Mouse (Mus musculus) hindbrain, embryonic 16.5 days (tissue): ENCODE measurements around the gene Hs3st3a1. TPM values are rescaled to one million over a fixed set of nuclear protein-coding genes. Genes with fewer than 3 reads are reported as not detected.

Experiments used
- ATAC-seq: fragments of 200-750 bp; cut with Nextera tagmentation; 2 replicates; pipeline ENCODE4 v1.8.0; 2017; ENCODE audit warnings: moderate TSS enrichment, moderate library complexity
- H3K27ac ChIP-seq: fragments of 300-500 bp; sonication (generic); 2 replicates; pipeline ENCODE4 v1.5.1; 2014; ENCODE audit warnings: low read depth, mild to moderate bottlenecking, control low read depth, low read length, moderate library complexity
- H3K27me3 ChIP-seq: fragments of 300-500 bp; sonication (generic); replicated peaks from 2 replicates; pipeline ENCODE4 v1.6.1; 2014; ENCODE audit warnings: low read length; ENCODE audit not compliant: control insufficient read depth, insufficient read depth
- H3K36me3 ChIP-seq: fragments of 300-500 bp; sonication (generic); 2 replicates; pipeline ENCODE4 v1.6.1; 2014; ENCODE audit warnings: mild to moderate bottlenecking, low read length, moderate library complexity, mixed read lengths; ENCODE audit not compliant: control insufficient read depth, insufficient read depth
- H3K4me1 ChIP-seq: fragments of 300-500 bp; sonication (generic); 2 replicates; pipeline ENCODE4 v1.6.1; 2014; ENCODE audit warnings: low read depth, low read length; ENCODE audit not compliant: control insufficient read depth, insufficient read depth
- H3K4me2 ChIP-seq: fragments of 300-500 bp; sonication (generic); 2 replicates; pipeline ENCODE4 v1.6.1; 2014; ENCODE audit warnings: mild to moderate bottlenecking, low read length, control low read depth, moderate library complexity
- H3K4me3 ChIP-seq: fragments of 300-500 bp; sonication (generic); 2 replicates; pipeline ENCODE4 v1.5.1; 2014; ENCODE audit warnings: mild to moderate bottlenecking, low read length, control low read depth, moderate library complexity
- H3K9ac ChIP-seq: fragments of 300-500 bp; sonication (generic); 2 replicates; pipeline ENCODE4 v1.6.1; 2014; ENCODE audit warnings: low read depth, mild to moderate bottlenecking, control low read depth, low read length, moderate library complexity
- H3K9me3 ChIP-seq: fragments of 300-500 bp; sonication (generic); 2 replicates; pipeline ENCODE4 v1.6.1; 2014; ENCODE audit warnings: mild to moderate bottlenecking, low read length, moderate library complexity; ENCODE audit not compliant: control insufficient read depth
- WGBS: fragments of 180-500 bp; shearing (Covaris S2); extraction: QIAGEN DNeasy Blood & Tissue Kit; methylation state at CpG from one replicate; pipeline ENCODE4 v1.1.7; 2014; 5-methylcytosine and 5-hydroxymethylcytosine counted together
- polyA plus RNA-seq: library from polyadenylated mRNA; unstranded; fragments of >200 nt; fragmentation: Nextera tagmentation; extraction: Ambion mirVana; gene quantifications from 2 replicates; pipeline ENCODE4 v1.2.1, GENCODE M21; 2015

Gene Hs3st3a1
- polyA plus RNA-seq, 1 experiment from 2014 or later, result 0.98 TPM

DNA sequence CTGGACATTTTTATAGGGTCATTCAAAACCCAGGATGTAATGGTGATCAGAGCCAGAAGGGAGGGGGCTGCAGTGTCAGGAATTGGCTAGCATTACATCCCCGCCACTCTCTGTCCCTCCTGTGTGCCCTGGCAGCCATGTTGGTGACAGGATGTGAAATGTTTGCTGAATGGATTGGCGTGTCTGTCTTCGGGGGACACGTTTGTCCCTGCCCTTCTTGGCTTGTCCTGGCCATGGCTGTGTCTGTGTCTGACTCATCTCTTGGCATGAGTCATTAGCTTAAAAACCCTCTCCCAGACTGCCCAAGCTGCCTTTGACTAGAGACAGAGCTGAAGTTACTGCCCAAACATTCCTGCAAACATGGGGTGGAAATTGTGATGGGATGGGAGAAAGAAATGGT lies 33.6 kb downstream of the Hs3st3a1 start:
- Histone ChIP-seq H3K4me3 (no peak overlapping the region), H3K9ac (no peak overlapping the region), H3K27ac (no peak overlapping the region), H3K27me3 (no peaks in the 10 kb centered on the region), H3K4me1 (no peaks in the 10 kb centered on the region), H3K9me3 (no peaks in the 10 kb centered on the region), H3K4me2 (no peak overlapping the region), H3K36me3 (no peaks in the 10 kb centered on the region)
- WGBS, result 70% methylated on average over 4 of the region's 4 CpGs
- no peak for ATAC-seq

DNA sequence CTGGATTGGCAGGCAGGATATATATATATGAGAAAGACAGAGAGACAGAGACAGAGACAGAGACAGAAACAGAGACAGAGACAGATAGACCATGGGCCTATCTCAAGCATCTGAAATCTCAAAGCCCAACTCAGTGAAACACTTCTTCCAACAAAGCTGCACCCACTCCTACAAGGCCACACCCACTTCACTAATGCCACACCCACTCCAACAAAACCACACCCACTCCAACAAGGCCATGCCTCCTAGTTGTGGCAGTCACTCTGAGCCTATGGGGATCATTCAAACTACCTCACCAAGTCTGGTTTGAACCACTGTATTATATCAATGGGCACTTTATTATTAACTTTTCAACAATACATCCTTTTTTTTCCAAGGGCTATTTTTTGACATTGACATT lies 35.6 kb downstream of the Hs3st3a1 start:
- ATAC-seq, result no peak
- no peaks in the 10 kb centered on the region for H3K9me3 ChIP-seq
- no peak overlapping the region for H3K4me3 ChIP-seq
- H3K4me1 ChIP-seq, result no peaks in the 10 kb centered on the region
- no peak overlapping the region for H3K9ac ChIP-seq
- H3K4me2 ChIP-seq, result no peak overlapping the region
- no peaks in the 10 kb centered on the region for H3K27me3 ChIP-seq
- no peaks in the 10 kb centered on the region for H3K36me3 ChIP-seq
- H3K27ac ChIP-seq, result no peak overlapping the region

DNA sequence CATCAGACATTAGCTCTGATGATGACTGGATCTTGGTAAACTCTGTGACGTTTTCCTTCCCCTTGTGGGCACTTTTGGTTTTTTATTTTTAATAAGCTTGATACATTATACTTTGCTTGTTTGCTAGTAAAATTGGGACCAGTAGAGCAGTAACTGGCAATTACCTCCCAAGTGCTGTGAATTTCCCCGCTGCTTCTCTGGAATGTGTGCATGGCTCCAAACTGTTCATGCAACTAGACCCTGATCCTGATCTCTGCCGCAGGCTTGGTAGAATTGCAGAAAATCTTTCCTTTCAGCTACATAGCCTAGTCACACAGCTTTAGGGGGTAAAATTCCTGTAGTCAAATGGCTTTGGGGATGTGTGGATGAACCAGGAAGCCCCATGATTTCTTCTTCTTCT lies 38.5 kb downstream of the Hs3st3a1 start:
- no peak for ATAC-seq

DNA sequence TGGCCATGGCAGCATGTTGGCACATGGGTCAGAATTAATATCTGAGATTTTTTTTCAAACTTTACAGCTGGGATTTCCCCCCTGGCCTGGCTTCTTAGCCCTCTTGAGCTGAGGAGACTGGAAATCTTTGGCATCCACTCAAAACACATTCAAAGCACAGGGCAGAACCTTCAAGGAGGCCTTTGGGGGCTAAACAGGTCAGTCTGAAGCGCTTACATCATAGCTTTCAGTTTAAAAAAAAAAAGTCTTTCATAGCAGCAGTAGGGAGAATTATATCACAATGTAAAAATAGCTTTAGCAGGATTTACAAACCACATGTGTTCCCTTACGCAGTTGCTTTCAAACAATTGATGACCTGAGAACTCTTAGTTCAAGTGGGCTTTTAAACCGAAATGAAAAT lies 46.3 kb downstream of the Hs3st3a1 start:
- Histone ChIP-seq H3K36me3 (no peaks in the 10 kb centered on the region), H3K9ac (no peak overlapping the region), H3K27ac (no peak overlapping the region), H3K4me2 (no peak overlapping the region), H3K4me3 (no peak overlapping the region), H3K27me3 (no peaks in the 10 kb centered on the region), H3K4me1 (no peaks in the 10 kb centered on the region), H3K9me3 (no peaks in the 10 kb centered on the region)
- ATAC-seq, result no peak
- 89% methylated on average over 3 of the region's 3 CpGs for WGBS

More for the DNA sequence above, 38.5 kb downstream of the Hs3st3a1 start:
- Histone ChIP-seq H3K4me3 (no peak overlapping the region), H3K4me1 (no peaks in the 10 kb centered on the region), H3K9ac (no peak overlapping the region), H3K27me3 (no peaks in the 10 kb centered on the region), H3K9me3 (no peaks in the 10 kb centered on the region), H3K27ac (no peak overlapping the region), H3K36me3 (no peaks in the 10 kb centered on the region), H3K4me2 (no peak overlapping the region)
- 77% methylated on average over 3 of the region's 3 CpGs for WGBS

DNA sequence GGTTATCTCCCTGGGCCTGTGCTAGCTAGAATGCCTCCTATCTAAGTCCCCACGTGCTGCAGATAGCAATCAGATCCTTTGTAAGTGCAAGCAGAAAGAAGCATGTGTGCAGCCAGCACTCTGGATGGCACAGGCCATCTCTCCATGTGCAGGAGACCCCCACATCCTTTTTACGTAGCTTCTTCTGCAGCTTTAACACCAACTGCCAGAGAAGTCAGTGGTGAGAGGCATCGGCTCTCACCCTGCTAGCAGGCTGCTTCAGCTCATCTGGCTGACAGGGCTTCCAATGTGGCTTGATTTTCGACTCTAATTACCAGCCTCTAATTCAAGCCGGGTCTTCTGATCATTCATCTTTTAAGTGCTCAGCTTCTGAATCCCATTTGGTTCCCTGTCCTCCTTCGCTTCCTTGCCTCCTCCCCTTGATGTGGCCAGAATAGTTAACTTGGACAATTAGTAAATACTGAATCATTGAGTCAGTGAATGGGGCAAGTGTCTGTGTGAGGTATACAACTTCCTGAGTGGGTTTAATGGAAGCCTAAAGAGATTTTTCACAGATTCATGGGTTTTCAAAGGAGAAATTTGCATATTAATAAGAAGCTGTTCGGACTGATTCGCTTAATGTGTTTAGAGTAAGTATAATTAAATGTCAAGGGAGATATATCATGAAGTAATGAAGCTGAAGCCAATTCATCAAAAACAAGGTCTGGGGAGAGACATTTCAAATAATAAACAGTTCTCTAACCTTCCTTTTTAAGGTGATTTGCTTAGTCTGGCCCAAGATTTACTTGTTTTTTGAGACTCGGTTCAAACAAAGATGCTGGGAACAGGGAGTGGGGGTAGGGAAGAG lies 54.7 kb downstream of the Hs3st3a1 start:
- H3K4me2 ChIP-seq, result no peak overlapping the region
- 26% methylated on average over 9 of the region's 9 CpGs for WGBS
- peak; percentile 87 for ATAC-seq
- peak overlapping the region; percentile 53 for H3K27ac ChIP-seq
- no peaks in the 10 kb centered on the region for H3K27me3 ChIP-seq
- no peak overlapping the region for H3K4me3 ChIP-seq
- H3K9ac ChIP-seq, result no peak overlapping the region
- peaks cover 3% of the 10 kb centered on the region for H3K4me1 ChIP-seq
- H3K36me3 ChIP-seq, result no peaks in the 10 kb centered on the region
- H3K9me3 ChIP-seq, result no peaks in the 10 kb centered on the region

DNA sequence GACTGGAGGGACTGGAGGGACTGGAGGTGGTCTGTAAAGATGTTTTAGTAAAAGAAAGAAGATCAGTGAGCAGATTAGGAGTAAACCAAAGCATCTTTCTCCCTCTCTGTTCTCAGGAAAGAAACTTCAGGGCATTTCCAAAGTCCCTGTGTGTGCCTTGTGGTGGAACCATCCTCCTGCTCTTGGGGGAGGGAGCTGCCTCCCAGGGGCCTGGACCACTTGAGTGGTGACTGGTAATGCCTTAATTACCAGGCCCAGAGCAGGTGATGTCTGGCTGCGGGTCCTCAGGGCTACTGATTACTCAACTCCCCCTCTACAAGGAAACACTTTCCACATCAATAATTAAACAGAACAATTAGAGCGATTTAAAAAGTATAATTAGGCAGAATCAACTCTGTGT lies 59.3 kb downstream of the Hs3st3a1 start:
- no peak for ATAC-seq
- H3K27ac ChIP-seq, result no peak overlapping the region
- 57% methylated on average over 2 of the region's 2 CpGs for WGBS

DNA sequence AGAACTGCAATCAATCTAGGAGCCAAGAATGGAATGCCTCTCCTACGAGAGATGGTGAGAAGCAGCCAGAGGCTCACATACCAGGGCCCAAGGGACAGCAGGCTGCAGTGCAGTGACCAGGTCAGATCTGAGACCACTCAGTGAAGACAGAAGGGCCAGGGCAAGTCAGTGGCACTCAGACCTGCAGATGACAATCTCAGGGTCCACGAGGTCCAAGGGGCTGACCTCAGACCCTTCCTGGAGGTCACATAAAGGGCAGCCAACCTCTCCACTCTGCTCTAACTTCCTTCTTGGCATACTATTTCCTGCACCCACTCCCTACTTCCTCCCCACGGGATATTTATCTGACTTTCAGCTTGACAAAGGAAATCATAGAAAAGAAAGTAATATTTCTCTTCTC lies 60.8 kb downstream of the Hs3st3a1 start:
- WGBS, result 44% methylated on average over 3 of the region's 3 CpGs
- ATAC-seq, result no peak
- Histone ChIP-seq H3K4me1 (no peaks in the 10 kb centered on the region), H3K27me3 (no peaks in the 10 kb centered on the region), H3K4me3 (no peak overlapping the region), H3K27ac (no peak overlapping the region), H3K36me3 (no peaks in the 10 kb centered on the region), H3K9ac (no peak overlapping the region), H3K4me2 (no peak overlapping the region), H3K9me3 (no peaks in the 10 kb centered on the region)

More for the DNA sequence above, 59.3 kb downstream of the Hs3st3a1 start:
- no peak overlapping the region for H3K9ac ChIP-seq
- H3K4me3 ChIP-seq, result no peak overlapping the region
- no peaks in the 10 kb centered on the region for H3K27me3 ChIP-seq
- peaks cover under 1% of the 10 kb centered on the region; the same call in 1 of the 2 replicates for H3K4me1 ChIP-seq
- no peaks in the 10 kb centered on the region for H3K9me3 ChIP-seq
- no peak overlapping the region for H3K4me2 ChIP-seq
- no peaks in the 10 kb centered on the region for H3K36me3 ChIP-seq

DNA sequence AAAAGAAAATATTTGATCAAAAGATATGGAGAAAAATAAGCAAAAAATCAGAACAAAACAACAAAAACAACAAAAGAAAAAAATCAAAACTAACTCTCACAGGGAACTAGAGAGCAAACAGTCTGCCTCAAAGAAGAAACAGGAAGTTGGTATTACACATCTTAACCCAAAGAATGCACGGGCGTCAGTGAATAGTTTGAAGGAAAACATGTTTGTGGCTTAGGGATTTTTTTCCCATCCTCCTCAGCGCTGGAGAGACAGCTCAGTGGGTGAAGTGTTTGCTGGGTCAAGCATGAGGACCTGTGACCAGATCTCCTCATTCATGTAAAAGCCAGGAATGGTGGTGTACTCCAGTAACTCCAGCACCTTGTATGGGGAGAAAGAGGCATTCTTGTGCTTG lies 61.5 kb downstream of the Hs3st3a1 start:
- Histone ChIP-seq H3K27me3 (no peaks in the 10 kb centered on the region), H3K9ac (no peak overlapping the region), H3K4me3 (no peak overlapping the region), H3K4me1 (no peaks in the 10 kb centered on the region), H3K27ac (no peak overlapping the region), H3K36me3 (no peaks in the 10 kb centered on the region), H3K9me3 (no peaks in the 10 kb centered on the region), H3K4me2 (no peak overlapping the region)
- WGBS, result 74% methylated on average over 3 of the region's 3 CpGs
- ATAC-seq, result no peak

DNA sequence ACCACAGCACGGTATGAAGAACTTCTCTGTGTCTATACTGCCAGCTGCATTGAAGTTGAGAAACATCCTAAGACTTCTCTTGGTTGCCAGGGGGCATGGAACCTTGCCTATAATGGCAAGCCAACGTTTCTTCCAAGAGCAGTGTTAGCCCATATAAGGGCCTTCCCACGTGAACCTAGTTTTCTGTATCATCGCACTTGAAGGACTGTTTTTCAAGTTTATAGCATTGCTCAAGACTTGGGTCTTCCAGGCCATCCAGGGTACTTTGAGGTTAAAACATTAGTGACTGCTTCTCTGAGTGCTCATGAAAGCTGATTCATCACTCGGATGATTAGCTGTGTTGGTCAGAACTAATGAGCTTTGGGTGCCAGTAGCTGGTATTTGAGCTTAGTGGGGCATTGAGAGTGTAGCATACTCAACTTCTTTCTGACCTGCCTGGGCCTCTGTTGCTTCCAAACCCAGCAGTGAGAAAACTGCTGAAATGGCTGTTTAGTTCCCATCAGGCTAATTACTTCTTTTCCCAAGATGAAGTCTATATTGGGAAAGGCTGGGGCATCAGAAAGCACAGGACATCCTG lies 65.5 kb downstream of the Hs3st3a1 start:
- ATAC-seq, result no peak
- Histone ChIP-seq H3K36me3 (no peaks in the 10 kb centered on the region), H3K9me3 (no peaks in the 10 kb centered on the region; the same call in 1 of the 2 replicates), H3K4me3 (no peak overlapping the region), H3K27ac (no peak overlapping the region), H3K4me1 (no peaks in the 10 kb centered on the region), H3K27me3 (no peaks in the 10 kb centered on the region), H3K9ac (no peak overlapping the region), H3K4me2 (no peak overlapping the region)
- WGBS, result 89% methylated on average over 5 of the region's 5 CpGs
